Mouse (Mus musculus) heart, postnatal 0 days (tissue): Measurements from ENCODE around the gene Myo10.

Experiments used
- CTCF ChIP-seq: IDR thresholded peaks from 2 replicates; pipeline ENCODE4 v1.5.1; 2016; ENCODE audit warnings: antibody characterized with exemption, control low read depth, low read depth
- EP300 ChIP-seq: IDR thresholded peaks from 2 replicates; pipeline ENCODE4 v1.6.1; 2016; ENCODE audit warnings: antibody characterized with exemption, low read depth

GRCm38 (mm10) chr15:25673231-25673980, 51.1 kb downstream of the Myo10 start:
- TF ChIP-seq CTCF (no peak), EP300 (no peak)
